Mouse (Mus musculus) erythroblast, adult 5-6 weeks (primary cell): ENCODE measurements around the gene Tmem106c. TPM values are rescaled to one million over a fixed set of nuclear protein-coding genes. Genes with fewer than 3 reads are reported as not detected.

ENCODE experiments used
- ATAC-seq: replicated peaks from 2 replicates; pipeline ENCODE4 v1.8.0; 2016; ENCODE audit warnings: moderate number of reproducible peaks, mild to moderate bottlenecking, moderate TSS enrichment, inconsistent platforms; ENCODE audit not compliant: poor library complexity, low FRiP score, severe bottlenecking
- total RNA-seq, 2 experiments: library from RNA; stranded (forward) in 1 of 2; stranded (reverse) in 1 of 2; fragments of 150-400 nt in 1 of 2; fragments of 200-764, 138-1000 nt in 1 of 2; gene quantifications; 2 replicates each; pipeline versions ENCODE4 v1.2.3 to v1.2.4; 2015 to 2017; ENCODE audit warnings: low replicate concordance in 2 of 2

Gene Tmem106c
- total RNA-seq, 2 experiments from 2014 or later = 4.3 to 18.3 TPM

DNA sequence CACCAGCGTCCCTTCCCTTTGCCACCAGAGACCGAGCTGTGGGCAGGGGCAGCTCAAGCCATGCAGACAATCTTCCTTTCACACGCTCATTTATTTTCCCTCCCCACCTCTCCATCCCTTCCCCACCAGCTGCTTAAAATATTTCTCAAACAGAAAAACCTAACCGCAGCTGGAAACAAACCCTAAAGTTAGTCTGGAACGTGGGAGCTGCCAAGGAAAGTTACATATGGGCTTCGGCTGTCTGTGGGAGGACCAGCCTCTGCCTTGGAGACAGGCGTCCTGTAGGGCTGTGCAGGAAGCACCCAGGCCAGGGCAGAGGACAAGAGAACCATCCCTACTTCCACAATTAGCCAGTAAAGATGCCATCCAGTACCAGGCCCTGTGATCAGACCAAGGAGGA lies 13.8 kb upstream of the Tmem106c start:
- ATAC-seq = no peak

DNA sequence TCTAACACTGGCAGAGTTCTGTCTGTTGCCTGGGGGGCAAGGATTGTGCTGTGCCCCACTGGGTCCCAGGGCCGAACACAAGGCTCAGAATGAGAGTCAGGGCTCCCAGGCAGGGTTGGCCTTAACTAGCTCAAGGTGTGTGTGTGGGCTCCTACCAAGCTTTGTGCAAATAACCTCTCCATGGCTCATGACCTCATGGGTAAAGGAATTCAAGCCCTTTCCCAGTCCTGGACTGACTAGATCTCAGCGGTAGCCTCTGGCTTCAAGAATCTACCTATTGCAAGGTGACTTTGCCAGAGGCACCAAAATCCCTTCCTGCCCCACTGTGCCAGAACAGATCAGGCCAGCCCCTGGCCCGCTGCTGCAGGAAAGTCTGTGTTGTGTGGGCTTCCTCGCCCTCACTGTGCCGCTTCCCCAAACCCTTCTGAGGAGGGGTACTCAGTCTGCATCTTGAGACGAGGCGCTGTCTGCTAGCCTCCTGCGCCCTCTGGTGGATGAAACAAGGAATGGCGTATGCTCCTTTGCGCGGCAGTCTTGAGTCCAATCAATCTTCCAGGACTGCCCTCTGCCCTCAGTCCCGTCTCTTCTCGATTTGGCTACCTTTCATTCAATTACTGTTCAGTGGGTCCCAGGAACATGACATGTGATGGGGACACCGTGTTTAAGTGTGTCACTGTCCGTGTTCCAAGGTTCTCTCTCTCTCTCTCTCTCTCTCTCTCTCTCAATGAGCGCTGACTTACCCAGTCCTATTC lies 11.7 kb upstream of the Tmem106c start:
- ATAC-seq = peak; percentile 69

DNA sequence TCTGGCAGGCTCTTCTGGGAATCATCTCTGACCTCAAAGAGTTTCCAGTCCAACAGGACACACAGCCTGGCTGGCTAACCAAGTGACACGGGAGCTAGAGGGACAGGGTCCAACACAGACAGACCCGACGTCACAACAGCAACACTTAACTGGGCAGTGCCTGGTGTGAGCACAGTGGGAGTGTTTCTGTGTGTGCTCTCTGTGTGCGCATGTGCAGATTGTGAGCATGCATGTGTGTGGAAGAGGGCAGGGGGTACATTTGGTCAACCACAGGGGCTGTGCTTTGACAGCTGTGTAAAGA lies 11.2 kb upstream of the Tmem106c start:
- no peak for ATAC-seq

DNA sequence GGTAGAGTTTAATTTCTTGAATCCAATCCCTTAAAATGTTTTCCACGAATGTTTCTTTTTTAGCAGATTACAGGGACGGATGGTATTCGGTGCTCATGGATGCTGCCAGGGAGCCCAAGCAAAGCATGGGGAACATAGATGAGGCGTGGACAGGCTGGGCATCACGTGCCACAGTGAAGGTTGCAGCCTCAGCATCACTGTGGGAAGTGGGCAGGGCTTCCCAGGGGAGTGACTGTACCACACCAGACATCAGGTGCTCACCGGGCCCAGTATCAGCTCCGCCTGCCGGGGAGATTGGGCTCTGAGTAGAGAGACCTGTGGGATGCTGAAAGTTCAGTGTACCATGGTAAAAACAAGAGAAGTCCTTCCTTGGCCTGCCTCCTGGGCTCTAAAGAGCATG lies 9.3 kb upstream of the Tmem106c start:
- ATAC-seq = no peak

DNA sequence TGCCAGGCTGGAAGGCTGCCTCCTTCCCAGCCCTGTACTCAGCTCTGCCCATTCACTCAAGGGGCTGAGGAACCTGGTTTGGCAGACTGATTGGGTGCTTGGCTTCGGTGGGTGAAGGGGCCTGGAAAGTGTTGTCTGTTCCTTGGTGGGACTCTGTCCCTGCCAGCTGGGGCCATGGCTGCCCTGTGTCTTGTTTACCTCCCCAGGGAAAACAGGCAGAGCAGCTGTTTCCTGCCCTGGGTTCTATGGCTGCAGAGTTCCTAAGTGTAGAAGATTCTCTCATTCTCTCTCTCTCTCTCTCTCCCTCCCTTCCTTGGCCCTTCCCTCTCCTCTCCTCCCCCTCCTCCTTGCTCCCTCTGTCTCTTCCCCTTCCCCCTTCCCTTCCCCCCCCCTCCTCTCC lies 8.7 kb upstream of the Tmem106c start:
- no peak for ATAC-seq

DNA sequence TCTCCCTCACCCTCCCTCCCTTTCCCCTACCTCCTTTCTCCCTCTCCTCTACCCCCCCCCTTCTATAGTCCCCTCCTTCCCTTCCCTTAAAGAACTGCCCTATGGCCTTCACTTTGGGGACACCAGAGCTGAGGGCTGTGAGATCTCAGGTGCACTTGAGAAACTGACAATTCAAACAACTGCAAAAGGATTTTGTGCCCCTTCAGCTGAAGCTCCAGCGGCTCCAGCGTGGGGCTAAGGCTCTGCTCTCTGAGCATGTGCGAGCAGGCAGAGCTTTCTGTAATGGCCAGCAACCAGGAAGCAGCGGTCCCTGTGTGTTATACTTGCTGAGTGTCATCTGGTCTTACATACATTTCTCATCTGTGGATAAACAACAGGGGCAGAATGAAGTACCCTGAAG lies 8.3 kb upstream of the Tmem106c start:
- no peak for ATAC-seq

DNA sequence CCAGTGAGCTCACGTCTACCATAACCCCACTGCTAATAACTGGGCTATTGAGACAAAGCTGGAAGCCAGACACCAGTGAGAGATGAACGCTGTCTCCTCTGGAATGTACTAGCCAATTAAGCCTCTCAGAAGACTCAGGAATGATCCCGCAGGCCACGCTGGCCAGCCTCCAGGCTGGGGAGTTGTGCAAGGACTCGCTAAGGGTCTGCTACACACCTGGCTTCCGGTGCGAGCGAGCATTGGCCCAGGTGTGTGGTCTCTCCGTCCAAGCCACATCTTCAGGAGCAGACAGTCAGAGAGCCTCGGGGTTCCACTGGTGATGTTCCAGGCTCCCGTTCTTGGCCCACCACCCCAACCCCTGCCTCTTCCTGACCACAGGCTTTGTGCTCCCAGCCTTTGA lies 7.6 kb upstream of the Tmem106c start:
- ATAC-seq = no peak

DNA sequence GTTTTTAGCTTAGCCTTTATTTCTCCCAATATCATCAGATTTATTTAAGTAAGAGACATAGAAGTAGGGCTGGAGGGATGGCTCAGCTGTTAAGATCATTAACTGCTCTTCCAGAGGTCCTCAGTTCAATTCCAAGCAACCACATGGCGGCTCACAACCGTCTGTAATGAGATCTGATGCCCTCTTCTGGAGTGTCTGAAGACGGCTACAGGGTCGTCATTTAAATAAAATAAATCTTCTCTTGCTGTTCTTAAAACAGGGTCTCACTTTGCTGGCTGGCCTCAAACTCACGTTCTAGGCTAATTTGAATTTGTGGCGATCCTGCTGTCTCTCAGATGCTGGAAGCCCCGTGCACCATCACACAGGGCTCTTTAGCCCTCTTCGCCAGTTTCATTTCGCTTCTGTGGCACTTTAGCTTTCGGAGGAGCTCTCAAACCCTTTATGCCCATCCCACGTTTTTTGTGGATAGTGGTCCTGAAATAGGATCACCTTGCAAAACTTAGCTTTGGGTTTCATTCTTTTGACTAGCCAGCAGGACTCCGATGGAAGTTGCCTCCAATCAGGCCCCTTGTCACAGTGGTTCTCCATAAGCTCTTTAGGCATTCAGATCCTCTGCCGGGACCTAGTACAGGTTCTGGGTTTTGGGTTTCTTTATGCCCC lies 541 bp upstream of the Tmem106c start:
- ATAC-seq = peak; percentile 34; the same call in 1 of the 2 replicates

DNA sequence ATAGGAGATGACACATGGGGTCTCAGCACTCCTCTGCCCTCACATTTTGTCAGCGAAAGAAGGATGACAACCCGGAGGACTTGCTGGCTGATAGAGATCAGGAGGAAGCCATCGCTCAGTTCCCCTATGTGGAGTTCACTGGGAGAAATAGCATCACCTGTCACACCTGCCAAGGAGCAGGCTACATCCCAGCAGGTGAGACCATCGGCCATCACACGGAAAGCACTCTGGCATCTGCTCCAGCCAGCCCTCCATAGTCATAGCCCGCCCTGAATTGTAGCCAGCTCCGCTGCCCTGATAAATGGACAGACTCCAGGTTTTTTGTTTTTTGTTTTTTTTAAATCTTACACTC lies 812 bp downstream of the Tmem106c start:
- no peak for ATAC-seq

DNA sequence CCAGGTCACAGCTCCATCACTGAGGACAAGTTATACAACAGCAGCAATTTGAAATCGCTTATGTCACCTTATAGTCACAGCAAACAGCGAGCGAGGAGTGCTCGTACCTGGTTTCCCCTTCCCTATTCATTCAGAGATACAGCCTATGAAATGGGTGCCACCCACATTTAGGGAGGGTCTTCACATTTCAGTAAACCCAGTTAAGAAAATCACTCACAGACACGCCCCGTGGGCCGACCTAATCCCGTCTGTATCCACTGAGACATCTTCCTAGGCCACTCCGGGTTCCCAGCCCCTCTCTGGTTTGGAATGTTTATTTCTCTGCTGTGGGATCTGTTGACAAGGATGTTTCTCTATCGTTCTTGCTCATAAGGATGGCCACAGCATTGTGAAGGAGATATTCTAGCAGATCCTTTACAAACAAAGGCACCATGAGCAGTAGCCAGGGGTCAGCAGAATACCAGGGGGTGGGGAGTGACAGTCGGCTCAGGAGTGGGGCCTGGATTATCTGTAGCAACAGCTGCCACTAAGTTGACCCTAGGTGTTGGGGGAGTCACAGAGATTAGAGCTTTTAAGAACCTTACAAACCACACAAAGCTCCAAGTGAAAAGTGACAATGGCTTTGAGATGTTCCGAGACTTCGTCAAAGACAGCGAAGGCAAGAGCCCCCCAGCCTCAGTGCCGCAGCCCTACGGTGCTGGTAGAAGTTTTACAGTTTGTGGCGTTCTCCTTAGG lies 1.5 kb downstream of the Tmem106c start:
- ATAC-seq = no peak

DNA sequence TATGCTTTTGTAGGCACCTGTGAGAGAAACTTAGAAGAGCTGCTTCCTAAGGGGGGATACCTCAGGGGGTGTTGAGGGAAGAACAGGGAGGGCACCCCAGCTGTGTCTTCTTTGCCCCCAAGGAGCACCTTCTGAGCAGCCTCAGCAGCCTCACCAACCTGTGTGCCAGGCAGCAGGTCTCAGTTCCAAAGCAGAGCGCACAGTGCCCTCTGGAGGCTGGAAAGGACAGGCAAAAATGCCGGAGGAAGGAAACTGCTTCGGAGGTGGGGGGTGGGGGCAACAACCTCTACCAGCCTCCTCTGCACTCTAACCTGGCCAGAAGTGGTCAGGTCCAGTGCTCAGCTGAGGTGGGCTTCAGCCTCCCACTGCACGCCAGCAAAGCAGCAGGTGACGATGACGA lies 6.3 kb downstream of the Tmem106c start:
- no peak for ATAC-seq

DNA sequence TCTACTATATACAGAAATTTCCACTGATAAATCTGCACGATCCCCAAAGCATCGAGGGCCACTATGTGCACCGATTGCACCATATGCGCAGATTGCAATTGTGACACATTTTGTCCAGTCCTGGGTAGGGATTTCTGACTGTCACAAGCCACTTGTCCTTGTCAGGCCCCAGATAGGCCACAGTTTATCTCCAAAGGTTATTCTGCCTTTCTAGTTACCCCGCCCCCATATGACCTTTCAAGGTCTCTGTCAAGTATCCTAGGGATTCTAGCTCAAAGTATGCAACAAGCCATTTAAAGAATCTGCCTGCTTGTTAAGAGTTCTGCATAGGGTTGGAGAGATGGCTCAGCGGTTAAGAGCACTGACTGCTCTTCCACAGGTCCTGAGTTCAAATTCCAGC lies 8.6 kb downstream of the Tmem106c start:
- ATAC-seq = no peak

DNA sequence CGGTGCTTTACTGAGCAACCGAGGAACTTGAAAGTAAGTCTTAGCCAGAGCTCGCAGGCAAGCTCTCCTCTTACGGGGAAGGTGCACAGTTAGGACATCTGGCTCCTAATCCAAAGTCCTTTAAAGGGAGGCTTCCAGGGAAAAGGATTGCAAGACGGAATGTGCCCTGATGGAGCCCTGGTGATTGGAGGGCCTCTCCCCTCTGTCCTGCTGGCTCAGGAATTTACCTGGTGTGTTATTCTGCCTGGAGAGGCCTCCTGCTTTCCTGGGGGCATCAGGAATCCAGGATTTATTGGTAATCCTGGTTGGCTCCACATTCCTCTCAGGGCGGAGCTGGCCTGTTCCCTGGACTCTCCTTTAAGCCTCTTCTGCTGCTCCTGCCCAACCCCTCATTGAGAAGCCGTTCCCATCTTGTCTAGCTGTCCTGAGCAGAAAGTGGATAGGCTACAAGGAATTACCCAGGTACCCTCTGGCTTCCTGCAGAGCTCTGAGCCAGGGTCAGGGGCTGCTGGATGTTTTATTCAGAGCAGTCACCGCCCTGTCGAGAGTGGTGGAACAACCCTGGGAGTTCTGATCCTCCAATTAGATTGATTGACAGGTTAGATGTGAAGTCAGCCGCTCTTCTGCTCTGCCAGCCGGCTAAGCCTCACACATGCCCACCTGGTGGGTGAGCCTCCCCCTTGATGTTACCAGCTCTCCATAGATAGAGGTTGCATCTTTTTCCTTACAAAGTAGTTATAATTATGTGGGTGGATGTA lies 9.4 kb downstream of the Tmem106c start:
- no peak for ATAC-seq

DNA sequence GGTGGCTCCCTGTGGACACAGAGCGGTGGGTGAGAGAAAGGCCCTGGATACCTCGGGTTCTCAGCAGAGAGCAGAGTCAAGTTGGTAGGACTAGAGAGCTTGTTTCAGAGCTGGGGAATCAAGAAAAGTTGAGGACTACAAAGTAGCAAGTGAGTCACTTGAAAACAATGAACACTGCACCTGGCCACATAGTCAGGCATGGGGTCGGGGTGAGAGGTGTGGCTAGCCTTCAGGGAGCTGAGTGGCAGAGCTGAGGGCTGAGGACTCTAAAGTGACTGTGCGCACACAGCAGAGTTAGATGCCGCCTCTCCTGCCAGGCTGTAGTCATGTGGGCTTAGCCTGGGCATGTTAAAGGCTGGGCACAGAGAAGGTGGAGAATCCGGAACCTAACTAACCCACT lies 17.6 kb downstream of the Tmem106c start:
- no peak for ATAC-seq

DNA sequence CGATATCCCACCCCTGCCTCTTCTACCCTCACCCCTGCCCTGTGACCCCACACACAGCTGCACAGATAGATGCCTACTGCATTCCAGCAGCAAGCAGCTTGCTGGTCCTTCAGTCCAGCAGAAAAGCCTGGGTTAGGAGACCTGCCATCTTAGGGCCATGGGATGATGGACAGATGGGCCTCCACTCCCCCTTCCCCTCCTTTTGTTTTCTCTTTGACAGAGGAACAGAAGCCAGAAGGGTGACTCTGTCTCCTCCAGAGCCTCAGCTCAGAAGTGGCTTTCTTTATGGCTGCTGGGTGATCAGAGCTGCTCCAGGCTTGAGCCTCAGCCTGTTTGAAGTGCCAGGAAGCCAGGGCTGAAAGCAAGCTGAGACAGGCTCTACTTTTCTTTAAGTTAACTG lies 25.5 kb downstream of the Tmem106c start:
- ATAC-seq = no peak

DNA sequence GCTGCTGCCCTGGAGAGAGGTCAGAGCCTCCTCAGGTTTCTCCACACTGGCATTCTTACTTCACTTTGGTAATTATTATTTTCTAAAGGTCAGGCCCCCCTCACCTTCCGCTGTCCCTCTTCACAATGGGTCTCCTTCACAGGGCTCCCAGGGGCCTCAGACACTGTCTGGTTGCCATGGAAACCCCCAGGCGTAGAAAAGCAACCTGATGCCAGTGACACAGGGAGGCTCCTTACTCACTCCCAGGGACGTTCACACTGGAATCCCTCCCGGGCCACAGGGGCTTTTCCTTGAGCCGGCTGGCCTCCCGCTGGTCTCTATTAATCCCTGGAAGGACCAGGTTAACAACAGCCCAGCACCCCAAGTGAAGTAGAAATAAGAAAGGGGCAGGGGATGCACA lies 26.1 kb downstream of the Tmem106c start:
- no peak for ATAC-seq

DNA sequence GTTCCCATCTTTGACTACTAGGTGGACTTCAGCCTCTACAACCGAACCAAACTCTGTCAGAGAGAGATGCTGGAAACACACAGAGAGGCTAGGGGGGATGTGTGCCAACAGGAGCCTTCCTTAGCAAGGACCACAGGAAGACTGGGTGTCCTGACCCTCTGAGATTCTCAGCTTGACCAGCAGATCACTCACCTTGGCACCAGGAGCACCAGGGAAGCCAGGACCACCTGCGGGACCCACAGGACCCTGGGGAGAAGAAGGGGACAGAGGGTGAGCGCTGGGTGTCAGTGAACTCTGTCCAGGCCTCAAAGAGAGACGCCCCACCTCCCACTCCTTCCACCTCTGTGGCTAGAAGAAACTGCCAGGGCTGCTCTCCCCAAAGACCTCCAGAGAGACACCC lies 26.7 kb downstream of the Tmem106c start:
- no peak for ATAC-seq

DNA sequence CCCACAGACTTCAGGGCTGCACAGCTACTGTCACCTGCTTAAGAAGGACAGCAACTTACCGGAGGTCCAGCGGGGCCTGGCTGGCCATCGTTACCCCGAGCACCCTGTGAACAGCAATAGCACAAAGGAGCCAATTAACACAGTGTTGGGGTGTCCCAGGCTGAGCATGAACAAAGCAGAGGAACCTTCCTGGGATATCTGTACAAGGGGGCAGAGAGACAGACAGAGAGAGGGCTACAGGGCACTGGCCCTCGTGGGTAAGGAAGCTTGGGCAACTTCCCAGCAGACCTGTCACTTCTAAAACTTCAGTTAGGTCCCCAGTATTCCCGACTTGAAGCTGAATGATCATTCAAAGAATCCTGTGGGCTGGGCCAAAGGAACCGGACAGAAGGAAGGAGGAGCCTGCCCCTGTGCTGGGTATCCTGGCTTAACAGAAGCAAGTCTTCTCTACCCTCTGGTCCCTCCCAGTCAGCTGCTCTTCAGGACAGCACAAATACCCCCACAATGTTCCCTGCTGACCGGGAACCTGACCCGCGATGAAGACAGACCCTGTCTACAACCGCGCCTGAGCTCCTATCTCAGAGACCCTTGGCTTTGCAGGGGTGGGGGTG lies 27.4 kb downstream of the Tmem106c start:
- no peak for ATAC-seq

DNA sequence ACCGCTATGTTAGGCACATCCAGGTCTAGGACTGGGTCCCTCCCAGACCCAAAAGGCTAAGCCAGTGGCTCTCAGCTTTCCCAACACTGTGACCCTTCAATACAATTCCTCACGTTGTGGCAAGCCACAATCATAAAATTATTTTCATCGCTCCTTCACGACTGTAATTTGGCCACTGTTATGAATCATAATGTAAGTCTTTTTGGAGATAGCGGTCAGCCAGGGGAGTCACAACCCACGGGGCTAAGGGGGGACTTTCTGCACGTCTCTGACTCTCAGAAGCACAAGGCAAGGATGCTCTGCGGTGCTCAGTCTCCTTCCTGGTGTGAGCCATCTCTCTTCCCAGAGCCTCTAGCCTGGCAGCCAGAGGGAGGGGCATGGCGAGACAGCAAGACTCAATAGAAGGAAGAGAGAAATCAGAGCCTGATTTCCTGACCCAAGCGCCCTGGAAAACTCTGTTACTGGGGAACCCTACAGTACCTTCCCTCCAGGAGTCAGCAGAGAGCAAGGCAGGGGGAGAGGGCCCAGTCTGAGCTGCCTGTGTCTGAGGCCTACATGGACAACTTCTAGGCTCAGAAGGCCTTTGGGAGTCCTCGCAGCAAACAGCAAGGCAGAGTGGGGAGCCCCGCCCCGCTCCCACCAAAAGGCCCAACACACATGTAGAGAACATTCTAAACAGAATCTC lies 28.2 kb downstream of the Tmem106c start:
- no peak for ATAC-seq
